Mouse (Mus musculus) testis, adult 2 months (tissue): ENCODE data around the gene Gm44790.

Experiments used
- CTCF ChIP-seq: fragments of 200-500 bp; IDR thresholded peaks from 2 replicates; pipeline ENCODE4 v1.5.1; 2012; ENCODE audit warnings: low read depth, mild to moderate bottlenecking, inconsistent platforms, low read length, moderate library complexity; ENCODE audit not compliant: control insufficient read depth, insufficient read depth, insufficient replicate concordance
- POLR2A ChIP-seq: fragments of 200-500 bp; IDR thresholded peaks from 2 replicates; pipeline ENCODE4 v1.6.1; 2012; ENCODE audit warnings: low read depth, mild to moderate bottlenecking, inconsistent platforms, low read length, moderate library complexity; ENCODE audit not compliant: control insufficient read depth

- TF ChIP-seq POLR2A (no peak), CTCF (no peak)
Observed at GRCm38 (mm10) chr6:86494767-86495166, 68.3 kb downstream of the Gm44790 start.
